Mouse (Mus musculus) bone marrow macrophage, adult 2 months (primary cell): ENCODE results near the gene Hhipl1.

Source experiments
- CTCF ChIP-seq: IDR thresholded peaks from 2 replicates; pipeline ENCODE4 v1.5.1; 2012; ENCODE audit warnings: low read depth, mild to moderate bottlenecking, low read length, moderate library complexity
- POLR2A ChIP-seq: IDR thresholded peaks from 2 replicates; pipeline ENCODE4 v1.6.1; 2012; ENCODE audit warnings: mild to moderate bottlenecking, low read depth, low read length, borderline replicate concordance

DNA sequence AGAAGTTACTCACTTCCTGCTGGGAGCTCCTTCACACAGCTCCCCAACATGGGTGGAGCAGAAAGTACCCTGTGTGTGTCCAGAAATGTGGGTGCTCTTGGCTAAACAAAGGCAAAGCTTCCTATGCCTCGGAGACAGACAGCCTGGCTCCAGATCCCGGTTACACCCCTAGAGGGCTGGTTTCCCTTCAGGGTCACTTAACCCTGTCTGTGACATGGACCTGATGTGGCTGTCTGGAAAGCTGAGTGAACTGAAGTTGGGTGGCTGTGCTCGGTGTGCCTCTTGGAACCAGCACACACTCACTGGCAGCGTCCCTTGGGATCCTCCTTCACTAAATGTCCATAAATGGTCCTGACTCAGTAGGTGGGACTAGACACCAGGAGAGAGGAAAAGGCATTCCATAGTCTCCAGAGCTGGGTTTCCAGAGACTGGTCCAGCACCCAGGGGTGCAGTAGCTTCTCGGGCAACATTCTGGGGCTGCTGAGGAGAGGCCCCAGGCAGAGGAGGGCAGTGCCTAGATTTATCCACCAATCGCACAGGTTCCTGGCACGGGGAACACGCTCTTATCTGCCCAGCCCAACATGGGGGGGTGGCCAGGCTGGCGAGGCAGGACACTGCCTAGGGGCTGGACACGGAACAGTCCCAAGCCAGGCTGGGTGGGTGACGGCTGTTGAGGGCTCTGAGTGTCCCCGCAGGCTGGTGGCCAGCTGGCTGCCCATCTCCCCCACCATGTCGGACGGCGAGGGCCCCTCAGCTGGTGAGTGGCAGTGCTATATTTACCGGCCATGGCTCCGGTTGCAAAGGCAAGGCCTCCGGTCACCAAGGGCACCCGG, 64.7 kb downstream of the Hhipl1 start, which contains the start of gene Eml1:
- TF ChIP-seq POLR2A: no peak
- TF ChIP-seq CTCF: no peak
